Mouse (Mus musculus): ENCODE measurements around the gene Dhx15.
"Not testable (repeated sequence)": the region's sequence is repeated elsewhere in the genome, so short reads cannot be mapped to it uniquely, and the experiment has no call there.

The Dhx15 gene

GRCm38 (mm10) chr5:52190371-52191179, at the start of gene Dhx15:
Gene Dhx15, minus strand, starts transcription at chr5:52190514.
- DNase-seq = peak; percentile 94 to 95

GRCm38 (mm10) chr5:52238877-52239276, 48.6 kb upstream of the Dhx15 start:
- no peak for DNase-seq

- DNase-seq = peak in 1 of 2 experiments; percentile 25
Observed at GRCm38 (mm10) chr5:52237956-52238735, 47.8 kb upstream of the Dhx15 start.

GRCm38 (mm10) chr5:52236585-52236984, 46.3 kb upstream of the Dhx15 start:
- DNase-seq = not testable (repeated sequence)

GRCm38 (mm10) chr5:52234570-52234969, 44.3 kb upstream of the Dhx15 start:
- DNase-seq = no peak

- DNase-seq = no peak
Observed at GRCm38 (mm10) chr5:52233891-52234290, 43.6 kb upstream of the Dhx15 start.

- DNase-seq = no peak
Observed at GRCm38 (mm10) chr5:52232611-52233010, 42.3 kb upstream of the Dhx15 start.

GRCm38 (mm10) chr5:52232199-52232598, 41.9 kb upstream of the Dhx15 start:
- no peak for DNase-seq

GRCm38 (mm10) chr5:52230466-52230865, 40.2 kb upstream of the Dhx15 start:
- no peak for DNase-seq

- no peak for DNase-seq
Observed at GRCm38 (mm10) chr5:52226677-52227076, 36.4 kb upstream of the Dhx15 start.

- peak in 1 of 2 experiments; percentile 21 for DNase-seq
Observed at GRCm38 (mm10) chr5:52221596-52221995, 31.3 kb upstream of the Dhx15 start.

- no peak for DNase-seq
Observed at GRCm38 (mm10) chr5:52220013-52220804, 29.9 kb upstream of the Dhx15 start.

GRCm38 (mm10) chr5:52218238-52218637, 27.9 kb upstream of the Dhx15 start:
- DNase-seq = peak in 1 of 2 experiments; percentile 20

- no peak for DNase-seq
Observed at GRCm38 (mm10) chr5:52213143-52213900, 23.0 kb upstream of the Dhx15 start.

- DNase-seq = no peak
Observed at GRCm38 (mm10) chr5:52191180-52191468, 810 bp upstream of the Dhx15 start.

- peak; percentile 60 to 68 for DNase-seq
Observed at GRCm38 (mm10) chr5:52189664-52190365, 499 bp downstream of the Dhx15 start.

- DNase-seq = no peak
Observed at GRCm38 (mm10) chr5:52188206-52188605, 2.1 kb downstream of the Dhx15 start.

GRCm38 (mm10) chr5:52177326-52177725, 13.0 kb downstream of the Dhx15 start:
- DNase-seq = no peak

GRCm38 (mm10) chr5:52168468-52168867, 21.8 kb downstream of the Dhx15 start:
- DNase-seq = no peak

GRCm38 (mm10) chr5:52149138-52149537, 41.2 kb downstream of the Dhx15 start:
- no peak for DNase-seq

GRCm38 (mm10) chr5:52147141-52147540, 43.2 kb downstream of the Dhx15 start:
- no peak for DNase-seq

- no peak for DNase-seq
Observed at GRCm38 (mm10) chr5:52145684-52146083, 44.6 kb downstream of the Dhx15 start.
